Mouse (Mus musculus): ENCODE results near the gene Xpr1. TPM values are rescaled to one million over a fixed set of nuclear protein-coding genes. Genes with fewer than 3 reads are reported as not detected.
A peak's percentile ranks its signal among the peaks of the same experiment; 100 is the strongest.

The Xpr1 gene
- total RNA-seq, 2 experiments from 2014 or later: 34.3 to 50.1 TPM

GRCm38 (mm10) chr1:155408577-155408966 is 8.6 kb downstream of the Xpr1 start:
- ATAC-seq (replicated peaks; ENCODE audit: low FRiP score, low TSS enrichment, poor library complexity, severe bottlenecking): no peak

GRCm38 (mm10) chr1:155407697-155408576 is 9.3 kb downstream of the Xpr1 start:
- ATAC-seq (replicated peaks; ENCODE audit: low FRiP score, low TSS enrichment, poor library complexity, severe bottlenecking): 0 out of 2 replicates have a peak, but pooled peaks have one; percentile 32

GRCm38 (mm10) chr1:155400056-155400455 is 17.2 kb downstream of the Xpr1 start:
- peak; percentile 82 for ATAC-seq (replicated peaks; ENCODE audit: low FRiP score, low TSS enrichment, poor library complexity, severe bottlenecking)

GRCm38 (mm10) chr1:155394829-155395228 is 22.4 kb downstream of the Xpr1 start:
- ATAC-seq (replicated peaks; ENCODE audit: low FRiP score, low TSS enrichment, poor library complexity, severe bottlenecking): no peak

- peak; percentile 73 for ATAC-seq (replicated peaks; ENCODE audit: low FRiP score, low TSS enrichment, poor library complexity, severe bottlenecking)
Measured at GRCm38 (mm10) chr1:155394021-155394420, 23.2 kb downstream of the Xpr1 start.

- ATAC-seq (replicated peaks; ENCODE audit: low FRiP score, low TSS enrichment, poor library complexity, severe bottlenecking): no peak
Measured at GRCm38 (mm10) chr1:155392825-155393224, 24.4 kb downstream of the Xpr1 start.

GRCm38 (mm10) chr1:155391537-155391936 is 25.7 kb downstream of the Xpr1 start:
- ATAC-seq (replicated peaks; ENCODE audit: low FRiP score, low TSS enrichment, poor library complexity, severe bottlenecking): no peak

- peak; percentile 94 for ATAC-seq (replicated peaks; ENCODE audit: low FRiP score, low TSS enrichment, poor library complexity, severe bottlenecking)
Measured at GRCm38 (mm10) chr1:155388418-155388817, 28.8 kb downstream of the Xpr1 start.

- ATAC-seq (replicated peaks; ENCODE audit: low FRiP score, low TSS enrichment, poor library complexity, severe bottlenecking): no peak
Measured at GRCm38 (mm10) chr1:155386551-155386950, 30.7 kb downstream of the Xpr1 start.

- ATAC-seq (replicated peaks; ENCODE audit: low FRiP score, low TSS enrichment, poor library complexity, severe bottlenecking): peak; percentile 87
Measured at GRCm38 (mm10) chr1:155383319-155384302, 33.6 kb downstream of the Xpr1 start.

- peak; percentile 62 for ATAC-seq (replicated peaks; ENCODE audit: low FRiP score, low TSS enrichment, poor library complexity, severe bottlenecking)
Measured at GRCm38 (mm10) chr1:155381931-155382330, 35.3 kb downstream of the Xpr1 start.

GRCm38 (mm10) chr1:155379289-155379688 is 37.9 kb downstream of the Xpr1 start:
- peak; percentile 61 for ATAC-seq (replicated peaks; ENCODE audit: low FRiP score, low TSS enrichment, poor library complexity, severe bottlenecking)

- ATAC-seq (replicated peaks; ENCODE audit: low FRiP score, low TSS enrichment, poor library complexity, severe bottlenecking): no peak
Measured at GRCm38 (mm10) chr1:155372821-155373220, 44.4 kb downstream of the Xpr1 start.

GRCm38 (mm10) chr1:155370075-155370658 is 47.0 kb downstream of the Xpr1 start:
- ATAC-seq (replicated peaks; ENCODE audit: low FRiP score, low TSS enrichment, poor library complexity, severe bottlenecking): no peak

GRCm38 (mm10) chr1:155366366-155366765 is 50.8 kb downstream of the Xpr1 start:
- no peak for ATAC-seq (replicated peaks; ENCODE audit: low FRiP score, low TSS enrichment, poor library complexity, severe bottlenecking)

GRCm38 (mm10) chr1:155361502-155362126 is 55.6 kb downstream of the Xpr1 start:
- peak; percentile 61 for ATAC-seq (replicated peaks; ENCODE audit: low FRiP score, low TSS enrichment, poor library complexity, severe bottlenecking)

GRCm38 (mm10) chr1:155353096-155353495 is 64.1 kb downstream of the Xpr1 start:
- ATAC-seq (replicated peaks; ENCODE audit: low FRiP score, low TSS enrichment, poor library complexity, severe bottlenecking): peak; percentile 9; the same call in 1 of the 2 replicates

GRCm38 (mm10) chr1:155351527-155351926 is 65.7 kb downstream of the Xpr1 start:
- ATAC-seq (replicated peaks; ENCODE audit: low FRiP score, low TSS enrichment, poor library complexity, severe bottlenecking): peak; percentile 92

GRCm38 (mm10) chr1:155348491-155348890 is 68.7 kb downstream of the Xpr1 start:
- ATAC-seq (replicated peaks; ENCODE audit: low FRiP score, low TSS enrichment, poor library complexity, severe bottlenecking): no peak
